Mouse (Mus musculus) liver, embryonic 11.5 days (tissue): ENCODE measurements around the gene Cp. TPM values are rescaled to one million over a fixed set of nuclear protein-coding genes. Genes with fewer than 3 reads are reported as not detected.

ENCODE experiments used
- polyA plus RNA-seq: library from polyadenylated mRNA; unstranded; fragments of >200 nt; fragmentation: Nextera tagmentation; extraction: Ambion mirVana; gene quantifications from 2 replicates; pipeline ENCODE4 v1.2.1, GENCODE M21; 2014

Gene Cp
- polyA plus RNA-seq, 1 experiment from 2014 or later, result 0.25 TPM

Other genes starting within 250 kb of the Cp start
- gene Hps3, start 78.3 kb downstream of the Cp start, polyA plus RNA-seq, result 10.4 and 13.8 TPM in 2 replicates
- 19.9 and 21.2 TPM in 2 replicates for gene Hltf, start 100.8 kb downstream of the Cp start, polyA plus RNA-seq
- gene Gyg, start 198.3 kb downstream of the Cp start, polyA plus RNA-seq, result 57.2 and 58.5 TPM in 2 replicates